Comparison of ENCODE assay signal across 17 mouse cellular contexts in the genomic region with DNA sequence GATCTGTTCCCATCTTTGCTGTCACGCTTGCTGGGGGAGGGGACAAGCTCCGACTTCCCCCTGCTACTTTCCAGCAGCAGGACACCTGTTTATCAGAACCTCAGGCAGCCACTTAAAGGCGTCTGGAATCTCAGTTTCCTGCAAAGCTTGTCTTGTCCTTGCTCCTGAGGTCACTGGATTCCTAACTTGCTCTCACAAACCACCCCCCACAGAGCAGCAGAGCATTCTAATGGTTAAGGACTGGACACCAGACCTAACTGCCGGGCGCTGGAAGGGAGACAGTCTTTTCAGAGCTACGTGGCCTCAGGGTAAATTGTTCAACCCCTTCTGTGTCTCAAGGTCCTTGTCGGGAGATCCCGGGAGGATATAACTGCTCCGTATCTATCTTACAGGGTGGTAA. TPM values are rescaled to one million over a fixed set of nuclear protein-coding genes. Genes with fewer than 3 reads are reported as not detected.
A peak's percentile ranks its signal among the peaks of the same experiment; 100 is the strongest.
DNase-seq lines count a peak whose midpoint lies in the region; ATAC-seq lines count a peak whose summit lies in the region.
"Had no signal": no experiment of that assay in that cellular context is flagged by ENCODE, and none has a peak within 500 bp of the region (broad histone marks: within the 10 kb centered on the region; RNA-seq: fewer than 3 reads in every experiment).

No protein-coding gene starts in this region.

- DNase-seq in heart, adult 9 months (ENCODE audit: low spot score in 2 of 2), result no peak
- peak; percentile 28 for DNase-seq in neural tube, embryonic 10.5 days (ENCODE audit: extremely low spot score, low spot score)
- DNase-seq in WW6 (ENCODE audit: low read depth, low spot score), result peak; percentile 47
- DNase-seq in yolk sac, embryonic 10.5 days (ENCODE audit: low spot score), result peak; percentile 28
- no peak for DNase-seq in right cerebral cortex, postnatal 25 days
- DNase-seq: adrenal gland, adult 8-10 months; cerebellum, adult 8-10 months; forebrain, postnatal 0 days; kidney, adult 11 months; liver, embryonic 13.5 days; lung, embryonic 14.5 days; lung, postnatal 4 days; thymus, postnatal 14 days had no signal

- peaks cover 22% of the 10 kb centered on the region for H3K27me3 ChIP-seq in heart, embryonic 12.5 days (replicated peaks)
- peaks cover 20% of the 10 kb centered on the region for H3K27me3 ChIP-seq in neural tube, embryonic 15.5 days (replicated peaks)

- peak overlapping the region; percentile 31 for H3K4me2 ChIP-seq in heart, embryonic 12.5 days
- no peak overlapping the region for H3K4me2 ChIP-seq in neural tube, embryonic 15.5 days
- H3K4me2 ChIP-seq: limb, embryonic 13.5 days; liver, embryonic 13.5 days; lung, embryonic 14.5 days had no signal

- WGBS in heart, embryonic 12.5 days, result 11% methylated on average over 9 of the region's 9 CpGs
- 17% methylated on average over 9 of the region's 9 CpGs for WGBS in neural tube, embryonic 15.5 days

- H3K9ac ChIP-seq in heart, embryonic 12.5 days, result peak overlapping the region; percentile 10; the same call in 1 of the 2 replicates
- H3K9ac ChIP-seq in neural tube, embryonic 15.5 days (replicated peaks), result no peak overlapping the region
- H3K9ac ChIP-seq: forebrain, postnatal 0 days; limb, embryonic 13.5 days; liver, embryonic 13.5 days; lung, embryonic 14.5 days had no signal

- no peak overlapping the region for H3K27ac ChIP-seq in heart, embryonic 12.5 days (ENCODE audit: poor library complexity, severe bottlenecking)
- H3K27ac ChIP-seq in neural tube, embryonic 15.5 days (replicated peaks), result no peak overlapping the region
- H3K27ac ChIP-seq: limb, embryonic 13.5 days; liver, embryonic 13.5 days; midbrain, embryonic 10.5 days had no signal

- H3K36me3 ChIP-seq in heart, embryonic 12.5 days, result no peaks in the 10 kb centered on the region
- H3K36me3 ChIP-seq in neural tube, embryonic 15.5 days, result no peaks in the 10 kb centered on the region
- H3K36me3 ChIP-seq: limb, embryonic 13.5 days; liver, embryonic 13.5 days; midbrain, embryonic 10.5 days had no signal

- peaks cover 5% of the 10 kb centered on the region; the same call in 1 of the 2 replicates for H3K9me3 ChIP-seq in heart, embryonic 12.5 days (replicated peaks)
- no peaks in the 10 kb centered on the region for H3K9me3 ChIP-seq in neural tube, embryonic 15.5 days (replicated peaks)
- H3K9me3 ChIP-seq: limb, embryonic 13.5 days; liver, embryonic 13.5 days; midbrain, embryonic 10.5 days had no signal

- no peak overlapping the region for H3K4me3 ChIP-seq in heart, embryonic 12.5 days
- H3K4me3 ChIP-seq in neural tube, embryonic 15.5 days (replicated peaks), result no peak overlapping the region
- H3K4me3 ChIP-seq: limb, embryonic 13.5 days; liver, embryonic 13.5 days; midbrain, embryonic 10.5 days had no signal

- peaks cover 5% of the 10 kb centered on the region; the same call in 1 of the 2 replicates for H3K4me1 ChIP-seq in heart, embryonic 12.5 days (replicated peaks)
- H3K4me1 ChIP-seq in neural tube, embryonic 15.5 days, result no peaks in the 10 kb centered on the region
- H3K4me1 ChIP-seq: liver, embryonic 13.5 days had no signal

- no peak for ATAC-seq in heart, embryonic 12.5 days (ENCODE audit: insufficient number of reproducible peaks, low FRiP score)
- no peak for ATAC-seq in neural tube, embryonic 15.5 days (ENCODE audit: low FRiP score)
- ATAC-seq: forebrain, postnatal 0 days had no signal

RNA-seq across cellular contexts. Expression of a gene that starts 12.8 kb away (rescaled TPM):
- 9.0 and 9.1 TPM in 2 replicates for polyA plus RNA-seq in heart, embryonic 12.5 days (2016; fragmentation: Nextera tagmentation; extraction: Ambion mirVana)
- 26.0 and 26.9 TPM in 2 replicates for polyA plus RNA-seq in neural tube, embryonic 15.5 days (2015; fragmentation: Nextera tagmentation; extraction: Ambion mirVana)

Comparison
In these comparisons a context has a peak if more than half of its experiments do, and no peak if none do; other contexts are left out.
1. DNase-seq: peak in neural tube, embryonic 10.5 days (single experiment), WW6 (single experiment) and yolk sac, embryonic 10.5 days (single experiment); none in heart, adult 9 months (0 of 2) and right cerebral cortex, postnatal 25 days (single experiment).